In genomic region chr7:49734342-49734741, GRCm38 (mm10) we compare ENCODE assay signal across 29 mouse cellular contexts. TPM values are rescaled to one million over a fixed set of nuclear protein-coding genes. Genes with fewer than 3 reads are reported as not detected.
DNase-seq lines count a peak whose midpoint lies in the region; ATAC-seq and TF ChIP-seq lines count a peak whose summit lies in the region.
"Had no signal": no experiment of that assay in that cellular context is flagged by ENCODE, and none has a peak within 500 bp of the region (broad histone marks: within the 10 kb centered on the region; RNA-seq: fewer than 3 reads in every experiment).

No protein-coding gene starts in this region.

- H3K9ac ChIP-seq in heart, embryonic 11.5 days (ENCODE audit: low read depth, low read length), result no peak overlapping the region
- H3K9ac ChIP-seq in liver, postnatal 0 days (replicated peaks), result no peak overlapping the region
- no peak overlapping the region for H3K9ac ChIP-seq in liver, embryonic 11.5 days (ENCODE audit: low read depth, low read length)
- H3K9ac ChIP-seq: embryonic facial prominence, embryonic 13.5 days; forebrain, embryonic 12.5 days; forebrain, embryonic 15.5 days; heart, embryonic 12.5 days; heart, embryonic 15.5 days; hindbrain, embryonic 13.5 days had no signal

- no peak for ATAC-seq in heart, embryonic 11.5 days (replicated peaks; ENCODE audit: insufficient number of reproducible peaks, low FRiP score, low TSS enrichment)
- ATAC-seq in liver, postnatal 0 days, result peak; percentile 85
- ATAC-seq in liver, embryonic 11.5 days (replicated peaks; ENCODE audit: low FRiP score), result no peak
- ATAC-seq: activated CD4-positive, CD25-positive, alpha-beta regulatory T cell, adult 4 months; forebrain, embryonic 15.5 days had no signal

- H3K4me2 ChIP-seq in heart, embryonic 11.5 days, result no peak overlapping the region
- H3K4me2 ChIP-seq in liver, postnatal 0 days (ENCODE audit: low read depth, low read length), result no peak overlapping the region
- no peak overlapping the region for H3K4me2 ChIP-seq in liver, embryonic 11.5 days
- H3K4me2 ChIP-seq: embryonic facial prominence, embryonic 13.5 days; forebrain, embryonic 12.5 days; forebrain, embryonic 15.5 days; heart, embryonic 12.5 days; heart, embryonic 15.5 days; hindbrain, embryonic 13.5 days had no signal

- no peaks in the 10 kb centered on the region for H3K36me3 ChIP-seq in heart, embryonic 11.5 days (ENCODE audit: control insufficient read depth, insufficient read depth, low read length)
- no peaks in the 10 kb centered on the region for H3K36me3 ChIP-seq in liver, postnatal 0 days (replicated peaks; ENCODE audit: insufficient read depth, low read length)
- H3K36me3 ChIP-seq in liver, embryonic 11.5 days (ENCODE audit: control insufficient read depth, insufficient read depth, low read length), result no peaks in the 10 kb centered on the region
- H3K36me3 ChIP-seq: embryonic facial prominence, embryonic 10.5 days; embryonic facial prominence, embryonic 13.5 days; forebrain, embryonic 12.5 days; forebrain, embryonic 15.5 days; heart, embryonic 12.5 days; heart, embryonic 15.5 days; hindbrain, embryonic 10.5 days; hindbrain, embryonic 13.5 days had no signal

- DNase-seq in heart, adult 11 months, result peak; percentile 33
- peak; percentile 2 to 17 for DNase-seq in kidney, adult 8-10 months
- DNase-seq in kidney, postnatal 10 days, result no peak
- DNase-seq in kidney, postnatal 36 days, result peak; percentile 16 to 29
- no peak for DNase-seq in kidney, postnatal 14 days
- DNase-seq in liver, postnatal 0 days, result no peak
- no peak for DNase-seq in liver, embryonic 11.5 days (ENCODE audit: low spot score)
- DNase-seq: adrenal gland, adult 8-10 months; adrenal gland, postnatal 25 days; cerebellum, adult 11-12 months; cerebellum, adult 8-10 months; cerebellum, postnatal 10 days; cerebellum, postnatal 36 days; embryo, embryonic 11 days; gastrocnemius, postnatal 10 days; gastrocnemius, postnatal 36 days; heart, postnatal 10 days; heart, postnatal 36 days had no signal

- H3K27ac ChIP-seq in heart, embryonic 11.5 days (ENCODE audit: low read depth, low read length), result no peak overlapping the region
- H3K27ac ChIP-seq in liver, postnatal 0 days (ENCODE audit: low read depth), result peak overlapping the region; percentile 7; the same call in 1 of the 2 replicates
- no peak overlapping the region for H3K27ac ChIP-seq in liver, embryonic 11.5 days (ENCODE audit: low read depth, low read length)
- H3K27ac ChIP-seq: embryonic facial prominence, embryonic 10.5 days; embryonic facial prominence, embryonic 13.5 days; forebrain, embryonic 12.5 days; forebrain, embryonic 15.5 days; heart, embryonic 15.5 days; hindbrain, embryonic 10.5 days; hindbrain, embryonic 13.5 days had no signal

- H3K4me3 ChIP-seq in heart, embryonic 11.5 days (ENCODE audit: low read depth, low read length), result no peak overlapping the region
- no peak overlapping the region for H3K4me3 ChIP-seq in liver, postnatal 0 days (ENCODE audit: low read depth, low read length)
- no peak overlapping the region for H3K4me3 ChIP-seq in liver, embryonic 11.5 days (ENCODE audit: low read depth, low read length)
- H3K4me3 ChIP-seq: embryonic facial prominence, embryonic 10.5 days; embryonic facial prominence, embryonic 13.5 days; erythroblast, embryonic 14.5 days; forebrain, embryonic 12.5 days; forebrain, embryonic 15.5 days; heart, embryonic 12.5 days; heart, embryonic 15.5 days; hindbrain, embryonic 10.5 days; hindbrain, embryonic 13.5 days had no signal

- TF ChIP-seq CTCF in liver, postnatal 0 days (IDR thresholded peaks at IDR 0.05; ENCODE audit: low read depth), result no peak

- 62% methylated on average over 4 of the region's 4 CpGs for WGBS in heart, embryonic 11.5 days (ENCODE audit: insufficient replicate concordance)
- 48% methylated on average over 4 of the region's 4 CpGs for WGBS in liver, postnatal 0 days (ENCODE audit: insufficient replicate concordance)
- WGBS in liver, embryonic 11.5 days, result 66% methylated on average over 4 of the region's 4 CpGs

- no peaks in the 10 kb centered on the region for H3K27me3 ChIP-seq in heart, embryonic 11.5 days (ENCODE audit: control insufficient read depth, insufficient read depth, low read length)
- H3K27me3 ChIP-seq in liver, postnatal 0 days (ENCODE audit: insufficient read depth, low read length), result no peaks in the 10 kb centered on the region
- no peaks in the 10 kb centered on the region for H3K27me3 ChIP-seq in liver, embryonic 11.5 days (replicated peaks; ENCODE audit: control insufficient read depth, insufficient read depth, low read length)
- H3K27me3 ChIP-seq: heart, embryonic 12.5 days; heart, embryonic 15.5 days had no signal

- no peaks in the 10 kb centered on the region for H3K4me1 ChIP-seq in heart, embryonic 11.5 days (ENCODE audit: control insufficient read depth, insufficient read depth, low read length)
- H3K4me1 ChIP-seq in liver, postnatal 0 days (ENCODE audit: insufficient read depth), result peaks cover 3% of the 10 kb centered on the region; the same call in 1 of the 2 replicates
- no peaks in the 10 kb centered on the region for H3K4me1 ChIP-seq in liver, embryonic 11.5 days (replicated peaks; ENCODE audit: control insufficient read depth, insufficient read depth, low read length)
- H3K4me1 ChIP-seq: embryonic facial prominence, embryonic 13.5 days; heart, embryonic 12.5 days; heart, embryonic 15.5 days had no signal

- no peaks in the 10 kb centered on the region for H3K9me3 ChIP-seq in heart, embryonic 11.5 days (replicated peaks; ENCODE audit: control insufficient read depth, low read length)
- no peaks in the 10 kb centered on the region for H3K9me3 ChIP-seq in liver, postnatal 0 days (ENCODE audit: low read length)
- H3K9me3 ChIP-seq in liver, embryonic 11.5 days (ENCODE audit: control insufficient read depth, low read length), result no peaks in the 10 kb centered on the region
- H3K9me3 ChIP-seq: embryonic facial prominence, embryonic 10.5 days; embryonic facial prominence, embryonic 13.5 days; forebrain, embryonic 12.5 days; forebrain, embryonic 15.5 days; heart, embryonic 12.5 days; heart, embryonic 15.5 days; hindbrain, embryonic 10.5 days had no signal

- no peak for TF ChIP-seq EP300 in liver, postnatal 0 days (IDR thresholded peaks at IDR 0.05; ENCODE audit: low read depth)

RNA-seq across cellular contexts. Expression of gene Htatip2, which starts 24.6 kb away (rescaled TPM):
- polyA plus RNA-seq in heart, embryonic 11.5 days (2014; fragmentation: Nextera tagmentation; extraction: Ambion mirVana), result 14.5 and 17.0 TPM in 2 replicates
- 56.7 and 65.5 TPM in 2 replicates for polyA plus RNA-seq in liver, postnatal 0 days (2015; fragmentation: Nextera tagmentation; extraction: Ambion mirVana)
- polyA plus RNA-seq in liver, embryonic 11.5 days (2014; fragmentation: Nextera tagmentation; extraction: Ambion mirVana), result 26.1 and 30.1 TPM in 2 replicates

RNA-seq across cellular contexts. Expression of gene Prmt3, which starts 43.8 kb away (rescaled TPM):
- 51.6 and 51.9 TPM in 2 replicates for polyA plus RNA-seq in heart, embryonic 11.5 days (2014; fragmentation: Nextera tagmentation; extraction: Ambion mirVana)
- polyA plus RNA-seq in liver, postnatal 0 days (2015; fragmentation: Nextera tagmentation; extraction: Ambion mirVana), result 14.6 and 16.2 TPM in 2 replicates
- 65.0 and 71.6 TPM in 2 replicates for polyA plus RNA-seq in liver, embryonic 11.5 days (2014; fragmentation: Nextera tagmentation; extraction: Ambion mirVana)

Comparison
In these comparisons a context has a peak if more than half of its experiments do, and no peak if none do; other contexts are left out.
1. DNase-seq: peak in heart, adult 11 months (single experiment), kidney, adult 8-10 months (2 of 2) and kidney, postnatal 36 days (2 of 2); none in kidney, postnatal 10 days (single experiment), kidney, postnatal 14 days (single experiment), liver, postnatal 0 days (single experiment) and liver, embryonic 11.5 days (single experiment).